Mouse (Mus musculus) neural tube, embryonic 14.5 days (tissue): ENCODE measurements around the gene Vwa7. TPM values are rescaled to one million over a fixed set of nuclear protein-coding genes. Genes with fewer than 3 reads are reported as not detected.

Experiments used
- ATAC-seq: fragments of 200-750 bp; cut with Nextera tagmentation; 2 replicates; pipeline ENCODE4 v1.8.0; 2017; ENCODE audit warnings: low read depth, mild to moderate bottlenecking, moderate TSS enrichment, moderate library complexity
- H3K27ac ChIP-seq: fragments of 300-500 bp; sonication (generic); 2 replicates; pipeline ENCODE4 v1.5.1; 2014; ENCODE audit warnings: low read depth, mild to moderate bottlenecking, control low read depth, low read length, moderate library complexity, mixed read lengths
- H3K27me3 ChIP-seq: fragments of 300-500 bp; sonication (generic); 2 replicates; pipeline ENCODE4 v1.6.1; 2014; ENCODE audit warnings: low read length; ENCODE audit not compliant: control insufficient read depth, insufficient read depth
- H3K36me3 ChIP-seq: fragments of 300-500 bp; sonication (generic); 2 replicates; pipeline ENCODE4 v1.6.1; 2014; ENCODE audit warnings: low read length, mixed read lengths; ENCODE audit not compliant: control insufficient read depth, insufficient read depth
- H3K4me1 ChIP-seq: fragments of 300-500 bp; sonication (generic); 2 replicates; pipeline ENCODE4 v1.6.1; 2014; ENCODE audit warnings: low read length; ENCODE audit not compliant: control insufficient read depth, insufficient read depth
- H3K4me2 ChIP-seq: fragments of 300-500 bp; sonication (generic); 2 replicates; pipeline ENCODE4 v1.6.1; 2014; ENCODE audit warnings: mild to moderate bottlenecking, low read depth, low read length, control low read depth
- H3K4me3 ChIP-seq: fragments of 300-500 bp; sonication (generic); 2 replicates; pipeline ENCODE4 v1.5.1; 2014; ENCODE audit warnings: low read depth, low read length, control low read depth, mixed read lengths
- H3K9ac ChIP-seq: fragments of 300-500 bp; sonication (generic); replicated peaks from 2 replicates; pipeline ENCODE4 v1.6.1; 2014; ENCODE audit warnings: low read depth, mild to moderate bottlenecking, control low read depth, low read length, mixed read lengths
- H3K9me3 ChIP-seq: fragments of 300-500 bp; sonication (generic); 2 replicates; pipeline ENCODE4 v1.6.1; 2016; ENCODE audit warnings: low read length; ENCODE audit not compliant: control insufficient read depth
- whole genome bisulfite sequencing: fragments of 180-500 bp; shearing (Covaris S2); extraction: QIAGEN DNeasy Blood & Tissue Kit; methylation state at CpG from one replicate; pipeline ENCODE4 v1.1.7; 2014; 5-methylcytosine and 5-hydroxymethylcytosine counted together
- polyA plus RNA-seq: library from polyadenylated mRNA; unstranded; fragments of >200 nt; fragmentation: Nextera tagmentation; extraction: Ambion mirVana; gene quantifications from 2 replicates; pipeline ENCODE4 v1.2.1, GENCODE M21; 2014

The Vwa7 gene
- polyA plus RNA-seq, 1 experiment from 2014 or later, result 0.11 TPM

DNA sequence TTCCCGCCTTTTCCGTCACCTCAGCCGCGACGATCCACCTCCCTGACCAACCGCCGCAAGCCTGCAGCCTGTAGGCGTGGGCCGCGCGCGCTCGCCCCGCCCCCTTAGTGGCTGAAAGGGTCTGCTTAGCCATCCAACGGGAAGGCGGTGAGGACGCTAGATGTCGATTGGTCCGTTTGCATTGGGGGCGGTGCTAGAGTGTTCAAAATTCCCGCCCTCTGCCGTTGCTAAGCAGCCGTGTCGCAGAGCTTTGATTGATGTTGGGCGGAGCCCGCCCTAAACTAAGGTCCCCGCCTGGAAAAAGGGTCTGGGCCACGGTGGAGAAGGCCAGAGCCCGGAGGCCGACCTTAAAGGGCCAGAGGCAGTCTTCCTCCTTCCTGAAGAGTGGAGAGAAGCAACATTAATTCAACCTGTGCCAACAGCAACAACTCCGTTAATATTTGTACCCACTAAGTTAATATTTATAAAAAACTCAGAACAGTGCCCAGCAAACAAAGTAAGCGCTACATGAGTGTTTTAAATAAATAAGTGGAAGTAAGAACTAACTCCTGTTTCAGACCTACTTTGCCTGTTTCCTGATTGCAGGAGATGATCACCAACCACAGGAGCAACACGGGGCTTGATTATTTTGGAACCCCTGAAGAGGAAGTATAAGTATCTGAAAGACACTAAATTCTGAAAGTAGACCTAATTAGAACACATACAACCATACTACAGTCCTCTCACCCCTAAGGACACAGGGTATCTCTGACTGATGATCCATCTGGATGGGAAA is 30.5 kb downstream of the Vwa7 start, which contains the start of gene Msh5:
Msh5 (minus strand) TSS at position 65 of the 775 bp plus-strand sequence.
- 3% methylated on average over 33 of the region's 33 CpGs for WGBS
- H3K4me1 ChIP-seq, result 0 out of 2 replicates have a peak, but pooled peaks cover 2% of the 10 kb centered on the region

DNA sequence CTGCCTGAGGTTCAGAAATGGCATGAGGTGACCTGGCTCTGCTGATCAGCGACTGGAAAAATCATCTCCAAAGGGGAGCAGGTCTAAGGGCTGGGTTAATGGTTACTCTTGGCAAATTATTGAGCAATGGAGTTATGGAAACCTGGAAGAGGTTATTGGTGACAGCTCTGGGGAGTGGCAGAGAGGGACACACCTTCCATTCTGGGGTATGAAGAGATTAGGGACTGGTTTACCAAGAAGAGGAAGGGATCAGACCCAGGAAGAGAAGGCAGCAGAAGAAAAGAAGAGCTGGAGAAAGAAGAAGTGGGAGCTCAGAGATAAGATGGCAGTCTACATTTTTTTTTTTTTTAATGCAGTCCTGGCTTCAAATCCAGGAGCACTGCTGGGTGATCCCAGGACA is 31.3 kb downstream of the Vwa7 start:
- no peaks in the 10 kb centered on the region for H3K9me3 ChIP-seq
- H3K9ac ChIP-seq, result no peak overlapping the region
- H3K4me2 ChIP-seq, result no peak overlapping the region
- H3K27me3 ChIP-seq, result no peaks in the 10 kb centered on the region
- 56% methylated on average over 1 of the region's 1 CpGs for WGBS
- no peaks in the 10 kb centered on the region for H3K36me3 ChIP-seq
- H3K27ac ChIP-seq, result peak overlapping the region; percentile 12; the same call in 1 of the 2 replicates
- H3K4me1 ChIP-seq, result peaks cover 5% of the 10 kb centered on the region; the same call in 1 of the 2 replicates
- H3K4me3 ChIP-seq, result no peak overlapping the region
- no peak for ATAC-seq

More for the DNA sequence above, 30.5 kb downstream of the Vwa7 start, which contains the start of gene Msh5:
- peak within 1 kb of the TSS; percentile 99 for H3K4me2 ChIP-seq
- peak within 1 kb of the TSS; percentile 62; the same call in 1 of the 2 replicates for H3K27ac ChIP-seq
- ATAC-seq, result peak; percentile 99
- H3K9ac ChIP-seq, result peak within 1 kb of the TSS; percentile 74
- H3K36me3 ChIP-seq, result no peaks in the 10 kb centered on the region
- H3K4me3 ChIP-seq, result peak within 1 kb of the TSS; percentile 49
- no peaks in the 10 kb centered on the region for H3K9me3 ChIP-seq
- no peaks in the 10 kb centered on the region for H3K27me3 ChIP-seq

DNA sequence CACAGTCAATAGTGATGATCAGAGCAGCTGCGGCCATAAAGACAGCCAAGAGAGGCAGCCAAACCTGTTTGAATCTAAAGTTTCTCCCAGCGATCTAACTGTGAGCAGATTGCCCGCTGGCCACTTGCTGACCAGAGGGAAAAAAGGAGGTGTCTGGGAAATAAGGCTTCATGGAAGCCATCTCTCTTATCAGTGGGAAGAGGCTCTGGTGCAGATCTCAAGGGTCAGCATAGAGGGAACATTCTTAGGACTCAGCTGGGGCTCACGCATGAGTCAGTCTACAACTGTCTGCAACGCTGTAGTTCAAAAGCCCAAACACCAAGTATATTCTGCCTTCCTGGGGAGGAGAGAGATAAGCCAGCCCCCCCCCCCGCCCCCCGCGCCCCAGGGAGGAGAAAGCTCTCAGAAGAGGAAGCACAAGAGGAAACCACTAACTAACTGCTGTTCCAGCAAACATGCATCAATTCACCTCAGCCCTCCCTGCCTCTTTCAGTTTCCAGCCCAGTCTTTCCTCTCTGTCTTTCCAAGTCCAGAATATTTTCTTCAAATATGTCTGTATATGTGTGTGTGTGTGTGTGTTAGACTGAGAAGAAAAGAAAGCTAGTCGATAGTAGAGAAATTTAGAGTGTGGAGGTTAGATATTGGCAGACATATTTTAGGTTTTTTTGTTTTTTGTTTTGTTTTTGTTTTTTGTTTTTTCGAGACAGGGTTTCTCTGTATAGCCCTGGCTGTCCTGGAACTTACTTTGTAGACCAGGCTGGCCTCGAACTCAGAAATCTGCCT is 32.0 kb downstream of the Vwa7 start:
- peak overlapping the region; percentile 12; the same call in 1 of the 2 replicates for H3K27ac ChIP-seq
- no peak overlapping the region for H3K4me2 ChIP-seq
- 36% methylated on average over 11 of the region's 11 CpGs for WGBS
- ATAC-seq, result no peak
- no peak overlapping the region for H3K9ac ChIP-seq
- no peaks in the 10 kb centered on the region for H3K27me3 ChIP-seq
- peaks cover 5% of the 10 kb centered on the region; the same call in 1 of the 2 replicates for H3K4me1 ChIP-seq
- no peak overlapping the region for H3K4me3 ChIP-seq
- no peaks in the 10 kb centered on the region for H3K36me3 ChIP-seq
- H3K9me3 ChIP-seq, result no peaks in the 10 kb centered on the region

DNA sequence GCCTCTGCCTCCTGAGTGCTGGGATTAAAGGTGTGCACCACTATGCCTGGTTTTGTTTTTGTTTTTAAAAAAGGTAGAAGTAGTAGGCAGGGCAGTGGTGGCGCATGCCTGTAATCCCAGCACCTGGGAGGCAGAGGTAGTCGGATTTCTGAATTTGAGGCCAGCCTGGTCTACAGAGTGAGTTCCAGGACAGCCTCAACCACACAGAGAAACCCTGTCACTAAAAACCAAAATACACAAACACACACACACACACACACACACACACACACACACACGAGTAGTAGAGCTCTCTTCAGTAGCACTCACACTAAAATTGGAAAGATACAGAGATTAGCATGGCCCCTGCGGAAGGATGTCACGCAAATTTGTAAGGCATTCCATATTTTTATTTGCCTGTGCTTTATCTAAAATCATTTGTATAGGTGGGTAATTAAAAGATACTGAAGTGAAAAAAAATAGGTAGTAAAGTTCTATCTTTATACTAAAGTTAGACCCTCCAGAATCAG is 32.6 kb downstream of the Vwa7 start:
- WGBS, result 86% methylated on average over 5 of the region's 5 CpGs
- no peaks in the 10 kb centered on the region for H3K36me3 ChIP-seq
- no peak overlapping the region for H3K4me2 ChIP-seq
- no peaks in the 10 kb centered on the region for H3K9me3 ChIP-seq
- H3K9ac ChIP-seq, result no peak overlapping the region
- H3K4me1 ChIP-seq, result peaks cover 5% of the 10 kb centered on the region; the same call in 1 of the 2 replicates
- H3K27me3 ChIP-seq, result no peaks in the 10 kb centered on the region
- no peak overlapping the region for H3K4me3 ChIP-seq
- no peak for ATAC-seq
- no peak overlapping the region for H3K27ac ChIP-seq

DNA sequence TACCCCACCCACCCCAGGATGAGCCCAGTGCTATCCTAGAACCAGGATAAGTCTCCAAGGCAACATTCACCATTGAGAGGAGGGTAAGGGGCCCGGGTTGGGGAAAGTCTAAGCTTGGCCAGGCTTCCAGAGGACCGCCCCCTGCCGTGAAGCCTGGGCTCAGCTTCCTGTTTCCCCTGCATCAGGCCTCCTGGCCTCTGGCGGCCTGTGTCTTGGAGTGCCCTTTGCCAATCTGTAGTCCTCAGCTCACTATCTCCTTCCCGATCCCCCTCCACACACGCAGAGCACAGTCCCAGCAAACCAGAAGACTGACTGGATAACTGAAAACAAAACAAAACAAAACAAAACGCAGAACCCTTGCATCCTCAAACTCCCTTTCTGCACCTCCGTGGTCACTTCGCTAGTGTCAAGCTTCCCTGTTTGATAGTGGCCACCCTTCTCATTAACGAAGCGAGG is 33.2 kb downstream of the Vwa7 start, which contains the start of gene Clic1:
Clic1 (plus strand) TSS at position 406 of the 456 bp plus-strand sequence.
- H3K9me3 ChIP-seq, result no peaks in the 10 kb centered on the region
- H3K27me3 ChIP-seq, result no peaks in the 10 kb centered on the region
- H3K9ac ChIP-seq, result peak within 1 kb of the TSS; percentile 46
- peak within 1 kb of the TSS; percentile 35 for H3K4me3 ChIP-seq
- peaks cover 5% of the 10 kb centered on the region; the same call in 1 of the 2 replicates for H3K4me1 ChIP-seq
- H3K4me2 ChIP-seq, result peak within 1 kb of the TSS; percentile 38
- ATAC-seq, result no peak
- no peaks in the 10 kb centered on the region for H3K36me3 ChIP-seq
- peak within 1 kb of the TSS; percentile 49 for H3K27ac ChIP-seq
- WGBS, result 4% methylated on average over 11 of the region's 11 CpGs

DNA sequence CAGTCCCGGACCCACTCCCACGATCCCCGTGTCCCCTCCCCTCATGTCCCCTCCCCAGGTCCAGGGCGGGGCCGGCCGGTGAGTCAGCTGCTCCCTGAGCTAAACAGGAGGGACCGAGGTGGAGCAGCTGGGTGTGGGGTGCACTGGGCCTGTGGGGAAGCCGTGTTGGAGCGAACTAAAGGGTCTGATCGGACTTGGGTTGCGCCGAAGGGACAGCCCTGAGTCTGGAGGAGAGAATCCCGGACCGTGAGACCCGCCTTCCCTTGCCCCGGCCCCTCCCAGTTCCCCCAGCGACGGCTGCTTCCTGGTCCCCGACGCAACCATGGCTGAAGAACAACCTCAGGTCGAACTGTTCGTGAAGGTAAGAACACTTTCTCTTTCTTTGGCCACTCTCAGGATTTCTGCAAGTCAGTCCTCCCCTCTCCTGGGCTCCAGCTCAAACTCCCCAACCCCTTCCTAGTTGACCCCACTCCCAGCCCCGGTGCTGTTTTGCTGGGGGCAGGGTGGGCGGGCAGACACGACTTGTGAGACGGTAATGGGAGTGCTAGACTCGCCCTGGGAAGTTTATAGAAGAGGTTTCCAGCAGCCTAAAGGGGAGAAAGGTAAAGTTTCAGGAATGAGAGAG is 33.9 kb downstream of the Vwa7 start:
- Histone ChIP-seq H3K27ac (peak overlapping the region; percentile 49), H3K9me3 (no peaks in the 10 kb centered on the region), H3K4me2 (peak overlapping the region; percentile 38), H3K36me3 (no peaks in the 10 kb centered on the region), H3K27me3 (no peaks in the 10 kb centered on the region), H3K9ac (peak overlapping the region; percentile 46), H3K4me1 (peaks cover 5% of the 10 kb centered on the region; the same call in 1 of the 2 replicates), H3K4me3 (peak overlapping the region; percentile 35)
- WGBS, result 0% methylated on average over 24 of the region's 27 CpGs
- ATAC-seq, result no peak

DNA sequence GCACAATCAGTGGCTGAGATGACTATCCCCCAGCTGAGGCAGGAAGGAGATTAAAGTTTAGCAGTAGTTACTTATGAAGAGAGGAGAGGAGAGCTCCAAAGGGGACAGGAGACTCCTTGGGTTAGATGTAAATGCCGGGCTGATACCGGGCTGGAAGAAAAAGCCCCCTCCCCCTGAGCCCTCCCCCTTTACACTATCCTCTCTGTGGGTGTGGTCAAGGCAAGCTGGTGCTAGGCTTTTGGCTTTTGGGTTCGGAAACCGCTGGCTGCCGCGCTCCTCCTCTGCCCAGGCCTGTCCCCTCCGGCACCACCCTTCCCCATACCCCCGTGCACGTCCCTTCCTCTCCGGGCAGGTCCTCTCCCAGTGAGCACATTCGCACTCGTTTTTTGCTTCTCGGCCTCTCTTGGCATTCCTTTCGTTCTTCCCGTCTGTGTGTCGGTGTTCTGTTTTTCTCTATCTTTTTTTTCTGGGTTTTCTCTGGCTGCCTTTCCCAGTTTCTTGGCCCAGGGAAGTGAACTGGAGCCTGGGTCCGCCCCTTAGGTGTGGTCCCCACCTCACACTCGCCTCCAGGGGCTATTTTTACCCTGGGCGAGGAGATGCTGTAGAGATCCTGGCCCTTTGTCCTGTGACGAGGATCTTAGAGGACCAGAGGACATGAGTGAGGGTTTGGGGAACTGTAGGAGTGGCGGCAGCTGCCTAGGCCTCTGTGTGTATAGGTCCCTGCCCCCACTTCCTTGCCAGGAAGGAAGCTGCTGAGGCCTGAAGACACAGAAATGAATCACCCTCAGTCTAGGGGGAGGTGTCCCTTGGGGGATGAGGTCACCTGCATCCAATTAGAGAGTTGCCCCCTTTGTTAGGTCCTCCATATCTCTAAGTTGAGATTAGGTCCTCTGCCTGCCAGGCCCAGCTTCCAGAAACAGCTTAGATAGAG is 35.0 kb downstream of the Vwa7 start:
- Histone ChIP-seq H3K4me1 (peaks cover 5% of the 10 kb centered on the region; the same call in 1 of the 2 replicates), H3K4me3 (peak overlapping the region; percentile 31), H3K9ac (peak overlapping the region; percentile 54), H3K36me3 (no peaks in the 10 kb centered on the region), H3K4me2 (peak overlapping the region; percentile 38), H3K27ac (peak overlapping the region; percentile 82), H3K27me3 (no peaks in the 10 kb centered on the region), H3K9me3 (no peaks in the 10 kb centered on the region)
- WGBS, result 4% methylated on average over 19 of the region's 21 CpGs
- ATAC-seq, result peak; percentile 57
